Mouse (Mus musculus) embryonic facial prominence, embryonic 15.5 days (tissue): Measurements from ENCODE around the gene Ankrd11. TPM values are rescaled to one million over a fixed set of nuclear protein-coding genes. Genes with fewer than 3 reads are reported as not detected.

Experiments
- ATAC-seq: fragments of 200-750 bp; cut with Nextera tagmentation; 2 replicates; pipeline ENCODE4 v1.8.0; 2017; ENCODE audit warnings: low read depth, moderate TSS enrichment; ENCODE audit not compliant: insufficient number of reproducible peaks, low FRiP score, low TSS enrichment
- H3K27ac ChIP-seq: fragments of 300-500 bp; sonication (generic); replicated peaks from 2 replicates; pipeline ENCODE4 v1.5.1; 2015; ENCODE audit warnings: mild to moderate bottlenecking, inconsistent platforms
- H3K27me3 ChIP-seq: fragments of 300-500 bp; sonication (generic); 2 replicates; pipeline ENCODE4 v1.6.1; 2015; ENCODE audit warnings: inconsistent platforms
- H3K36me3 ChIP-seq: fragments of 300-500 bp; sonication (generic); 2 replicates; pipeline ENCODE4 v1.6.1; 2015; ENCODE audit warnings: mild to moderate bottlenecking, inconsistent platforms
- H3K4me1 ChIP-seq: fragments of 300-500 bp; sonication (generic); 2 replicates; pipeline ENCODE4 v1.6.1; 2015; ENCODE audit warnings: inconsistent platforms
- H3K4me2 ChIP-seq: fragments of 300-500 bp; sonication (generic); replicated peaks from 2 replicates; pipeline ENCODE4 v1.6.1; 2015; ENCODE audit warnings: mild to moderate bottlenecking, inconsistent platforms
- H3K4me3 ChIP-seq: fragments of 300-500 bp; sonication (generic); replicated peaks from 2 replicates; pipeline ENCODE4 v1.5.1; 2015; ENCODE audit warnings: mild to moderate bottlenecking, inconsistent platforms
- H3K9ac ChIP-seq: fragments of 300-500 bp; sonication (generic); 2 replicates; pipeline ENCODE4 v1.6.1; 2015; ENCODE audit warnings: inconsistent platforms
- H3K9me3 ChIP-seq: fragments of 300-500 bp; sonication (generic); replicated peaks from 2 replicates; pipeline ENCODE4 v1.6.1; 2016; ENCODE audit warnings: inconsistent platforms
- WGBS: fragments of 180-500 bp; shearing (Covaris S2); methylation state at CpG from one replicate; pipeline ENCODE4 v1.1.7; 2015; 5-methylcytosine and 5-hydroxymethylcytosine counted together
- polyA plus RNA-seq: library from polyadenylated mRNA; unstranded; fragments of >200 nt; fragmentation: Nextera tagmentation; extraction: Ambion mirVana; gene quantifications from 2 replicates; pipeline ENCODE4 v1.2.1, GENCODE M21; 2015

The Ankrd11 gene
- polyA plus RNA-seq, 1 experiment from 2014 or later, result 56.3 TPM

- H3K9me3 ChIP-seq, result no peaks in the 10 kb centered on the region
- peak overlapping the region; percentile 22; the same call in 1 of the 2 replicates for H3K27ac ChIP-seq
- H3K4me1 ChIP-seq, result peaks cover 55% of the 10 kb centered on the region
- H3K27me3 ChIP-seq, result no peaks in the 10 kb centered on the region
- 53% methylated on average over 14 of the region's 14 CpGs for WGBS
- no peak for ATAC-seq
- no peak overlapping the region for H3K9ac ChIP-seq
- H3K4me2 ChIP-seq, result no peak overlapping the region
- no peaks in the 10 kb centered on the region for H3K36me3 ChIP-seq
- H3K4me3 ChIP-seq, result no peak overlapping the region
Observed at GRCm38 (mm10) chr8:123004033-123004922, 37.8 kb downstream of the Ankrd11 start.

DNA sequence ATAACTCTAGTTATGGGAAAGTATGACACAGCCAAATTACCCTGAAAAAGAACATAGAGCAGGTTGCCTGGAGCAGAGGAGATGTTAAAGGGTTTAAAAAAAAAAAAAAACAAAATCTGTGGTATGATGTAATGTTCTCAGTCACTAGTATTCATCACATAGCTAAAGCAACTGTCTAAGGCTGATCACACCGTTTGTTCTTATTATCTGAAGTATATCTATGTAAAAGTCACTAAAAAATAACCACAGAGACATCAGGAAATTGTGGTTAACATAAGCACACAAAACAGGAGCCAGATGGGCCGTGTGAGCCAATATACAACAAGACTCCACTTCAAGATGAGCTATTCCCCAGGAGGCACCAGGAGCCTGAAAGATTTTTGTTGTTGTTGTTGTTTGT lies 41.8 kb downstream of the Ankrd11 start:
- H3K4me3 ChIP-seq, result no peak overlapping the region
- H3K9ac ChIP-seq, result no peak overlapping the region
- no peaks in the 10 kb centered on the region for H3K27me3 ChIP-seq
- no peak for ATAC-seq
- no peak overlapping the region for H3K4me2 ChIP-seq
- H3K27ac ChIP-seq, result 0 out of 2 replicates have a peak overlapping the region, but pooled peaks have one; percentile 22
- 40% methylated on average over 2 of the region's 2 CpGs for WGBS
- H3K36me3 ChIP-seq, result no peaks in the 10 kb centered on the region
- H3K9me3 ChIP-seq, result no peaks in the 10 kb centered on the region
- peaks cover 26% of the 10 kb centered on the region for H3K4me1 ChIP-seq

- H3K27ac ChIP-seq, result no peak overlapping the region
- no peak for ATAC-seq
- no peaks in the 10 kb centered on the region for H3K27me3 ChIP-seq
- H3K9me3 ChIP-seq, result no peaks in the 10 kb centered on the region
- H3K4me3 ChIP-seq, result no peak overlapping the region
- H3K4me1 ChIP-seq, result peaks cover 23% of the 10 kb centered on the region
- 76% methylated on average over 4 of the region's 4 CpGs for WGBS
- H3K9ac ChIP-seq, result no peak overlapping the region
- H3K4me2 ChIP-seq, result no peak overlapping the region
- no peaks in the 10 kb centered on the region for H3K36me3 ChIP-seq
Observed at GRCm38 (mm10) chr8:122997963-122998362, 44.1 kb downstream of the Ankrd11 start.

DNA sequence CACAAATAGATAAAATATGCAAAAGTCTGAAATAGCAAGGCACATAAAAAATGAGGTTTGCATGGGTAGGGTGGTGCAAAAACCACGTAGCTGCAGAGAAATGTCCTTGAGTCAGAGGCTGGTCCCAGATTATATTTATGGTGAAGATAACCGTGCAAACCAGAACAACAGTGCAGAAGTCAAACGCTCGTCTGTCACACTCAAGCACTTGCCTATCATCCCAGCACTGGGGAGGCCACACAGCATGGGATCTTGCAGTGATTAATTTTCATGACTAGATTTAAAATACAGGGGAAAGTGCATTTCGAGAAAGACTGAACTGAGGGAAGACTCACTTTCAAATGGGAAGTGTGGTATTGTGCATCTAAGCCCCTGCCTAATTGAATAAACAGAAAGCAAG lies 48.3 kb downstream of the Ankrd11 start:
- H3K4me2 ChIP-seq, result no peak overlapping the region
- no peak overlapping the region for H3K4me3 ChIP-seq
- H3K36me3 ChIP-seq, result no peaks in the 10 kb centered on the region
- 61% methylated on average over 5 of the region's 5 CpGs for WGBS
- H3K27me3 ChIP-seq, result no peaks in the 10 kb centered on the region
- no peak overlapping the region for H3K27ac ChIP-seq
- no peak for ATAC-seq
- H3K9me3 ChIP-seq, result no peaks in the 10 kb centered on the region
- peaks cover 26% of the 10 kb centered on the region for H3K4me1 ChIP-seq
- no peak overlapping the region for H3K9ac ChIP-seq

- no peaks in the 10 kb centered on the region for H3K27me3 ChIP-seq
- no peak overlapping the region for H3K9ac ChIP-seq
- ATAC-seq, result no peak
- peaks cover 29% of the 10 kb centered on the region for H3K4me1 ChIP-seq
- no peaks in the 10 kb centered on the region for H3K9me3 ChIP-seq
- no peak overlapping the region for H3K4me3 ChIP-seq
- H3K4me2 ChIP-seq, result no peak overlapping the region
- H3K36me3 ChIP-seq, result no peaks in the 10 kb centered on the region
- 65% methylated on average over 3 of the region's 3 CpGs for WGBS
- H3K27ac ChIP-seq, result 0 out of 2 replicates have a peak overlapping the region, but pooled peaks have one; percentile 14
Observed at GRCm38 (mm10) chr8:122993031-122993430, 49.0 kb downstream of the Ankrd11 start.

DNA sequence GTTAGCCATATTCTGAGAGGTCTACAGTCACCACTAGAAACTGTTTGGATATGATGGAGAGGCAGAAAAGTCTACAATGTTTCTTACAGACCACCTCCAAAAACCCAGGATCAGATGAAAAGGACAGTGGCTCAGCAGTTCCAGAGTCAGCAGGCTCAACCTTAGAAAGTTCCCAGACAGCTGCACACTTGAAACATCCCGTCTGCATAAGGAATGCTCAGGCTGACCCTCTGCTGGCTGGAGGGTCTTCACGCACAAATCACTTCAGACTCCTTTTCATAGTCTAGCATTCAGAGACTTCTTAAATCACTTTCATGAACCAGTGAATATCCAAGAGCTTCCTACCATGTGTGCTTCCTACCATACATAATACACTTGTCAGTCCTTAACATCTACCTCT lies 49.8 kb downstream of the Ankrd11 start:
- no peak overlapping the region for H3K9ac ChIP-seq
- WGBS, result 50% methylated on average over 2 of the region's 2 CpGs
- H3K27ac ChIP-seq, result no peak overlapping the region
- no peak for ATAC-seq
- H3K4me3 ChIP-seq, result no peak overlapping the region
- no peaks in the 10 kb centered on the region for H3K36me3 ChIP-seq
- no peak overlapping the region for H3K4me2 ChIP-seq
- no peaks in the 10 kb centered on the region for H3K27me3 ChIP-seq
- H3K4me1 ChIP-seq, result peaks cover 37% of the 10 kb centered on the region
- H3K9me3 ChIP-seq, result no peaks in the 10 kb centered on the region

DNA sequence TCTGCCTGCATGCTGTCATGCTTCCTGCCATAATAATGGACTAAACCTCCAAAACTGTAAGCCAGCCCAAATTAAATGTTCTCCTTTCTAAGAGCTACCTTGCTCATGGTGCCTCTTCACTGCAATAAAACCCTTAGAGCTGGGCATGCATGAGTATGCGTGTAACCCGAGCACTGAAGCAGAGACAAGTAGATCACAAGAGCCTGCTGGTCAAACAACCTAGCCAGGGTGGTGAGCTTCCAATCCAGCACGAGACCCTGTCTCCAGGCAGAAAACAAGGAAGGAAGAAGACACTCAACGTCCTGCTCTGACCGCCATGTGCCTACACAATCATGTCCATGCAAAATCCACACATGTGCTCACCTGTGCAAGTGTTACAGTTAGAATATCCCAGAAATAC lies 50.7 kb downstream of the Ankrd11 start:
- Histone ChIP-seq H3K27ac (no peak overlapping the region), H3K27me3 (no peaks in the 10 kb centered on the region), H3K9ac (no peak overlapping the region), H3K4me1 (peaks cover 42% of the 10 kb centered on the region), H3K4me2 (no peak overlapping the region), H3K4me3 (no peak overlapping the region), H3K36me3 (no peaks in the 10 kb centered on the region), H3K9me3 (no peaks in the 10 kb centered on the region)
- WGBS, result 74% methylated on average over 5 of the region's 5 CpGs
- ATAC-seq, result no peak

GRCm38 (mm10) chr8:122989976-122990375 lies 52.1 kb downstream of the Ankrd11 start:
- no peaks in the 10 kb centered on the region for H3K27me3 ChIP-seq
- WGBS, result 79% methylated on average over 2 of the region's 2 CpGs
- no peak overlapping the region for H3K4me3 ChIP-seq
- no peak overlapping the region for H3K4me2 ChIP-seq
- no peaks in the 10 kb centered on the region for H3K36me3 ChIP-seq
- ATAC-seq, result no peak
- H3K27ac ChIP-seq, result no peak overlapping the region
- no peaks in the 10 kb centered on the region for H3K9me3 ChIP-seq
- H3K9ac ChIP-seq, result no peak overlapping the region
- peaks cover 52% of the 10 kb centered on the region for H3K4me1 ChIP-seq

DNA sequence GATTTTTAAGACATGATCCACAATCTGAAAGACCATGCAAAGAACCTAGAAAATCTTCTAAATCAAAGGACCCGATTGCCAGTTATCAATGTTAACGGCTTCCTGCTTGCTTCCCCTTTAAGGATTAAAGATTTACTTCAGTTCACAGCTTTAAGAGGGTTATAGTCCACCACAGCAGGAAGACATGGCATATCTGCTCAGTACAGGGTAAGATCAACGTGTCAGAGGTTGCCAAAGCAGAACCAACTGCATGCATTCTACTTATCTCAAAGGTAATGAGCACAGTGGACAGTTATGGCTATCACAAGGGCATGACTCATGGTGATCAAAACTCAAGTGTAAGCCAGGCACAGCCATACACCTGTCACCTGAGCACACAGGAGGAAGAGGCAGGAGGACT lies 53.1 kb downstream of the Ankrd11 start:
- H3K36me3 ChIP-seq, result no peaks in the 10 kb centered on the region
- no peak overlapping the region for H3K9ac ChIP-seq
- no peaks in the 10 kb centered on the region for H3K9me3 ChIP-seq
- H3K27me3 ChIP-seq, result no peaks in the 10 kb centered on the region
- H3K4me2 ChIP-seq, result no peak overlapping the region
- H3K27ac ChIP-seq, result no peak overlapping the region
- peaks cover 46% of the 10 kb centered on the region for H3K4me1 ChIP-seq
- 92% methylated on average over 3 of the region's 3 CpGs for WGBS
- no peak for ATAC-seq
- no peak overlapping the region for H3K4me3 ChIP-seq

GRCm38 (mm10) chr8:122987255-122987654 lies 54.8 kb downstream of the Ankrd11 start:
- no peak overlapping the region for H3K9ac ChIP-seq
- no peaks in the 10 kb centered on the region for H3K36me3 ChIP-seq
- no peak overlapping the region for H3K27ac ChIP-seq
- H3K4me2 ChIP-seq, result no peak overlapping the region
- no peak overlapping the region for H3K4me3 ChIP-seq
- H3K4me1 ChIP-seq, result peaks cover 37% of the 10 kb centered on the region
- WGBS, result 58% methylated on average over 2 of the region's 2 CpGs
- no peak for ATAC-seq
- H3K27me3 ChIP-seq, result no peaks in the 10 kb centered on the region
- no peaks in the 10 kb centered on the region for H3K9me3 ChIP-seq

DNA sequence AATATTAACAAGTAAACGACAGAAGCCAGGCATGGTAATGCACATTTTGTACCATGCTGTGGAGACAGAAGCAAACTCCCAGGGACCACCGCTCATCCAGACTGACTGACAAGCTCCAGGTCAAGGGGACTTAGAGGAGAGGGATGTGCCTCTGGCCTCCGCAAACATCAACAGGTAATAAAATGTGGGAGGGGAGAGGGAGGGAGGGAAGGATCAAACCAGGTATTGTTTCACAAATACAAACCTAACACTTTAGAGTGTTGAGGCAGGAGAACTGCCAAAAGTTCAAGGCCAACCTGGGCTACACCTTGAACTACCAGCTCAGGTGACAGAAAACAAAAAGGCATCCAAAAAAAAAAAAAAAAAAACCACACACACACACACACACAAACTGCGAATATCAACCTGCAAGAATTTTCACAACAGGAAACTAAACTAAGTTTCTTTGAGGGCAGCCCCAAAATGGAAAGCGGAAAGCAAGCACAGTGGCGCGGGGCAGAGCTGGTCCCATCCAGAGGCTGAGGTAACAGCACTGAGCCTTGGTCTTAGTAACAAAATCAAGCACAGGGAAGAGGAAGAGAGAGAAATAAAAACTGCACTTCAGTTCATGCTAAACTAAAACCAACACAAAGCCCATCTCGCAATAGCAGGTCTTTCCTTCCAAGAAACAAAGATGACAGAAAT lies 55.4 kb downstream of the Ankrd11 start:
- no peak overlapping the region for H3K9ac ChIP-seq
- no peaks in the 10 kb centered on the region for H3K9me3 ChIP-seq
- H3K4me1 ChIP-seq, result peaks cover 33% of the 10 kb centered on the region
- no peak overlapping the region for H3K27ac ChIP-seq
- H3K27me3 ChIP-seq, result no peaks in the 10 kb centered on the region
- no peak overlapping the region for H3K4me3 ChIP-seq
- no peaks in the 10 kb centered on the region for H3K36me3 ChIP-seq
- H3K4me2 ChIP-seq, result no peak overlapping the region
- 84% methylated on average over 8 of the region's 8 CpGs for WGBS
- ATAC-seq, result no peak
